Mouse (Mus musculus): ENCODE measurements around the gene Ptx4.
"Not testable (repeated sequence)": the region's sequence is repeated elsewhere in the genome, so short reads cannot be mapped to it uniquely, and the experiment has no call there.

The Ptx4 gene

GRCm38 (mm10) chr17:25115664-25116432 is 4.7 kb upstream of the Ptx4 start, which contains the start of gene Telo2:
TSS of gene Telo2 (minus strand) at chr17:25115967.
- peak; percentile 92 for DNase-seq (ENCODE audit: low spot score)

GRCm38 (mm10) chr17:25117263-25117662 is 3.3 kb upstream of the Ptx4 start:
- DNase-seq (ENCODE audit: low spot score), result no peak

- no peak for DNase-seq (ENCODE audit: low spot score)
These were observed 3.4 kb downstream of the Ptx4 start for GRCm38 (mm10) chr17:25123979-25124378.

GRCm38 (mm10) chr17:25125442-25126060 is 5.0 kb downstream of the Ptx4 start:
- not testable (repeated sequence) for DNase-seq (ENCODE audit: low spot score)

GRCm38 (mm10) chr17:25127079-25127478 is 6.5 kb downstream of the Ptx4 start:
- peak; percentile 51 for DNase-seq (ENCODE audit: low spot score)

DNA sequence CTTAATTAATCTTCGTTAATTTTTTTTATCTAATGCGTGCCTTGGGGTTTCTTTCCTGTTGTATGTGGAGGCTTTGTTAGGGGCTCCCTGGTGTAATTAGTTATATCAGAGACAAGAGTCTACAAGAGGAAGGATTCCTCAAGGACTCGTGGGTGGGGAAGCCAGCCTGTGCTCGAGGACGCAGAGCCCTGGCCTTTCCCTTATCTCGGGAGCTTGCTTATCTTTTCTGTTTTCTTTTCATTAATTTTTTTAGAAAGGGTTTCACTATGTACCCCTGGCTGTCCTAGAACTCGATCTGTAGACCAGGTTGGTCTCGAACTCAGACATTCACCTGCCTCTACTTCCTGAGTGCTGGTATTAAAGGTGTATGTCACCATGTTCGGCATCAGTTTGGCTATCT is 7.1 kb downstream of the Ptx4 start:
- DNase-seq (ENCODE audit: low spot score), result no peak

GRCm38 (mm10) chr17:25130060-25130459 is 9.5 kb downstream of the Ptx4 start:
- DNase-seq (ENCODE audit: low spot score), result no peak

DNA sequence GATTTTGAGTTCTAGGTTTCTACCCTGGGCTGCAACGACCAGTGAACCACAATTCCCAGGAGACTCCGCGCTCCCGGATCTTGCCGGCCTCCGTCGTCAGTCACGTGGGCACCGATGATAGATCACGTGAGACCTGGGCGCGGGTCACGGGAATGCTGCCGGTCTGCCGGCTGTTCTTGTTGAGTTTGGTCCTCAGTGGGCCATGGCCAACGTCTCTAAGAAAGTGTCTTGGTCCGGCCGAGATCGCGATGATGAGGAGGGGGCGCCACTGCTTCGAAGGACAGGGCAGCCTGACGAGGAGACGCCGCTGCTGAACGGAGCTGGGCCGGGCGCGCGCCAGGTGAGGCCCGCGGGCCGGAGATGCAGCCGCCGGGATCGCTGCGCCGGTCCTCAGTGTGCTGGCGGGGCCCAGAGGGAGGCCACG is 12.7 kb downstream of the Ptx4 start, which contains the start of gene Clcn7:
Gene Clcn7, plus strand, starts transcription at position 117 of the 424 bp plus-strand sequence.
- DNase-seq (ENCODE audit: low spot score), result peak; percentile 95

- no peak for DNase-seq (ENCODE audit: low spot score)
These were observed 15.1 kb downstream of the Ptx4 start for GRCm38 (mm10) chr17:25135622-25136021.

GRCm38 (mm10) chr17:25138803-25139202 is 18.2 kb downstream of the Ptx4 start:
- no peak for DNase-seq (ENCODE audit: low spot score)

DNA sequence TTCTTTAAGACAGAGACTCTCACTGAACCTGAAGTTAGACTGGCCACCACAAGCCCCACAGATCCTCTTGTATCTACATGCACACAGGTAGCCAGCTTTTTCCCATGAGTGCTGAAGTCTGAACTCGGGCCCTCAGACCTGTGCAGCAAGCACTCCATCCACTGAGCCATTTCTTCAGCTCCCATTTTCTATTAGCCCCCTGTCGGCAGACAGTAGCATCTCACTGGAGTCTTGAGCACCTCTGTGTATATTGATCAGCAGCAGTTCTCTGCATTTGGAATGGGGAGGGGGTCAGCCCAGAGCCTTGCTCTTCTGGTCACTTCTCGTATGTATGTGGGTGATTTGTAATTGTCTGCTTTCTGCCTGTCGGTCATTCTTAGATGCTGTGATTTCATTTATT is 19.4 kb downstream of the Ptx4 start:
- DNase-seq (ENCODE audit: low spot score), result no peak

- no peak for DNase-seq (ENCODE audit: low spot score)
These were observed 41.6 kb downstream of the Ptx4 start, which contains the start of gene Ccdc154 for GRCm38 (mm10) chr17:25162161-25162560. TSS of gene Ccdc154 (plus strand) at chr17:25162461.

DNA sequence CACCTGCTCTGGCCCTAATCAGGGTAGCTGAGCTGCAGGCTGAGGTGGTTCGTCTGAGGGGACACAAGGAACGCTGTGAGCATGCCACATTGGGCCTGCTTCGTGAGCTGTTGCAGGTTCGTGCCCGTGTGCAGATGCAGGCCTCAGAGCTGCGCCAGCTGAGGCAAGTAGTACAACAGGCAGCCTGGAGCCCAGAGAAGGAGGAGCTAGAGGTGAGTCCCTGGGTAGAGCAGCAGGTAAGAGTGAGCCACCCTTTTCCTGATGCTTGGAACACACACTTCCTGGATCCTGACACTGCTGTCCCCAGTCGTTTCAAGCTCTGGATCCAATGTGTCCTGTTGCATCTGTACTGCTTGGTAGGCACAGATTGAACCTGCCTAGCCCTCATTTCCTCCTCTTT is 42.8 kb downstream of the Ptx4 start:
- DNase-seq (ENCODE audit: low spot score), result no peak

GRCm38 (mm10) chr17:25164770-25165169 is 44.2 kb downstream of the Ptx4 start:
- DNase-seq (ENCODE audit: low spot score), result no peak

DNA sequence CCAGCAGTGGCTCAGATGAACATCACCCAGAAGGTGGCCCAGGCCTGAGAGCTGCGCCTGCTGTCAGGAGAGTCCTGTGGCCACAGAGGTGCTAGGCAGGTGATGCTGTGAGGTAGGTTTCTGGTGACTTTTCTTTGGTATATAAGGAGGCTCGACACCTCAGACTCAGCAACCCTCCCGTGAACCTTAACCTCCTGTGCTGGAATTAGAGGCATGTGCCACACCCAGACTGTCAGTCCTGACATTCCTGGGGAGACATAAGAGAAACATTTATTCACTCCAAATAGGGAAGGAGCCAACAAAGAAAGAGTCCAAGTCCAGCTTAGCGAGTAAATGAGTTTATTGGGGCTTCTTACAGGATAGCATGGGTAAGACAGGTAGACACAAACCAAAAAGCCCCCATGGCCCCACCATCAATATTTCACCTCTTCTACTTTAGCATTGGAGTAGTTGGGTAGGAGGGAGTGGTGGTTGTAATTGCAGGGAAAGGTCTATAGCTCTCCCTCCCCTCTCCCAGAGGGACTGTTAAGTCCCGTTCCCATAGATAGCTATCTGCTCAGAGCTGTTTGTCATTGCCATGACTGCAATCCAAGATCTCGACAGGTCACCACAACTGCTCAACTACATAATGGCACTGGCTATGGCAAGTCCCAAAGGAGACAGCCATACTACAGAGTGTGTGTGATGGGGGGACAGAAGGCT is 45.6 kb downstream of the Ptx4 start:
- no peak for DNase-seq (ENCODE audit: low spot score)

- no peak for DNase-seq (ENCODE audit: low spot score)
These were observed 49.1 kb downstream of the Ptx4 start for GRCm38 (mm10) chr17:25169706-25170105.

DNA sequence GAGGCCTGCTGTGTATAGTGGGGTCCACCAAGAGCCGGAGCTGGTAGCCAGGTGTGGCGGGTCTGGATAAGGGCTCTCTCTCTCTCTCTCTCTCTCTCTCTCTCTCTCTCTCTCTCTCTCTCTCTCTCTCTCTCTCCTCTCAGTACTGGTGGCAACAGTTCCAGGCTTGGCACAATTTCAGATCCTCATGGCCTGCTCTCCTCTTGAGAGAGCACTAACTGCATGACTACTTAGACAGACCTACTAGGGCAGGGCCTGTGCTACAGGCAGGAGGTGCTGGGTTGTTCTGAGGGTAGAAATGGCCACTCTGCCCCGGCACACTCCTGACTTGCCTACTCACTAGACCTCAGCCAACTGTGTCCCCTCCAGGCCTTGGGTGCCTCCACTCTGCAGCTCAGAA is 52.0 kb downstream of the Ptx4 start:
- DNase-seq (ENCODE audit: low spot score), result no peak
